Mouse (Mus musculus) limb, embryonic 12.5 days (tissue): ENCODE data around the gene Sval1. TPM values are rescaled to one million over a fixed set of nuclear protein-coding genes. Genes with fewer than 3 reads are reported as not detected.

Experiments
- ATAC-seq: fragments of 200-750 bp; cut with Nextera tagmentation; 2 replicates; pipeline ENCODE4 v1.8.0; 2017; ENCODE audit warnings: low read depth, moderate TSS enrichment; ENCODE audit not compliant: insufficient number of reproducible peaks, insufficient read depth, low FRiP score, low TSS enrichment
- H3K27ac ChIP-seq: fragments of 300-500 bp; sonication (generic); 2 replicates; pipeline ENCODE4 v1.5.1; 2016; ENCODE audit warnings: mild to moderate bottlenecking, moderate library complexity
- H3K27me3 ChIP-seq: fragments of 300-500 bp; sonication (generic); 2 replicates; pipeline ENCODE4 v1.6.1; 2016; ENCODE audit warnings: mild to moderate bottlenecking, moderate library complexity
- H3K36me3 ChIP-seq: fragments of 300-500 bp; sonication (generic); 2 replicates; pipeline ENCODE4 v1.6.1; 2016; ENCODE audit warnings: mild to moderate bottlenecking, moderate library complexity
- H3K4me1 ChIP-seq: fragments of 300-500 bp; sonication (generic); replicated peaks from 2 replicates; pipeline ENCODE4 v1.6.1; 2016
- H3K4me2 ChIP-seq: fragments of 300-500 bp; sonication (generic); 2 replicates; pipeline ENCODE4 v1.6.1; 2016; ENCODE audit warnings: mild to moderate bottlenecking, moderate library complexity
- H3K4me3 ChIP-seq: fragments of 300-500 bp; sonication (generic); replicated peaks from 2 replicates; pipeline ENCODE4 v1.5.1; 2016; ENCODE audit warnings: mild to moderate bottlenecking
- H3K9ac ChIP-seq: fragments of 300-500 bp; sonication (generic); replicated peaks from 2 replicates; pipeline ENCODE4 v1.6.1; 2016; ENCODE audit warnings: mild to moderate bottlenecking, moderate library complexity
- H3K9me3 ChIP-seq: fragments of 300-500 bp; sonication (generic); 2 replicates; pipeline ENCODE4 v1.6.1; 2016; ENCODE audit warnings: mild to moderate bottlenecking, moderate library complexity
- WGBS: fragments of 180-500 bp; shearing (Covaris S2); methylation state at CpG from one replicate; pipeline ENCODE4 v1.1.7; 2016; 5-methylcytosine and 5-hydroxymethylcytosine counted together
- polyA plus RNA-seq: library from polyadenylated mRNA; unstranded; fragments of >200 nt; fragmentation: Nextera tagmentation; extraction: Ambion mirVana; gene quantifications from 2 replicates; pipeline ENCODE4 v1.2.1, GENCODE M21; 2016

The Sval1 gene
- polyA plus RNA-seq = not detected in 2 replicates

- Histone ChIP-seq H3K9ac (no peak within 1 kb of the TSS), H3K9me3 (no peaks in the 10 kb centered on the region), H3K4me1 (no peaks in the 10 kb centered on the region), H3K36me3 (no peaks in the 10 kb centered on the region), H3K27ac (no peak within 1 kb of the TSS), H3K4me3 (no peak within 1 kb of the TSS), H3K27me3 (no peaks in the 10 kb centered on the region), H3K4me2 (no peak within 1 kb of the TSS)
- WGBS = 63% methylated on average over 1 of the region's 1 CpGs
- no peak for ATAC-seq
Measured at GRCm38 (mm10) chr6:41951330-41951729, at the start of gene Sval1. Gene Sval1 (plus strand): TSS chr6:41951630.

GRCm38 (mm10) chr6:41911625-41912024 lies 39.8 kb upstream of the Sval1 start:
- Histone ChIP-seq H3K9me3 (no peaks in the 10 kb centered on the region), H3K4me1 (no peaks in the 10 kb centered on the region), H3K4me2 (no peak overlapping the region), H3K36me3 (no peaks in the 10 kb centered on the region), H3K27me3 (no peaks in the 10 kb centered on the region), H3K9ac (no peak overlapping the region), H3K27ac (no peak overlapping the region), H3K4me3 (no peak overlapping the region)
- WGBS = 84% methylated on average over 5 of the region's 5 CpGs
- ATAC-seq = no peak

GRCm38 (mm10) chr6:41914883-41915282 lies 36.5 kb upstream of the Sval1 start:
- Histone ChIP-seq H3K27me3 (no peaks in the 10 kb centered on the region), H3K27ac (no peak overlapping the region), H3K36me3 (no peaks in the 10 kb centered on the region), H3K4me1 (no peaks in the 10 kb centered on the region), H3K4me2 (no peak overlapping the region), H3K9ac (no peak overlapping the region), H3K4me3 (no peak overlapping the region), H3K9me3 (no peaks in the 10 kb centered on the region)
- WGBS = 81% methylated on average over 2 of the region's 2 CpGs
- ATAC-seq = no peak

- no peak for ATAC-seq
- H3K27me3 ChIP-seq = no peaks in the 10 kb centered on the region
- 63% methylated on average over 1 of the region's 1 CpGs for WGBS
Measured at GRCm38 (mm10) chr6:41967840-41968239, 16.4 kb downstream of the Sval1 start, which contains the start of gene Sval3. Gene Sval3 (plus strand): TSS chr6:41968140.

More at GRCm38 (mm10) chr6:41967840-41968239, 16.4 kb downstream of the Sval1 start, which contains the start of gene Sval3:
- H3K4me1 ChIP-seq = no peaks in the 10 kb centered on the region
- H3K27ac ChIP-seq = no peak within 1 kb of the TSS
- no peaks in the 10 kb centered on the region for H3K9me3 ChIP-seq
- H3K9ac ChIP-seq = no peak within 1 kb of the TSS
- H3K4me2 ChIP-seq = no peak within 1 kb of the TSS
- no peak within 1 kb of the TSS for H3K4me3 ChIP-seq
- no peaks in the 10 kb centered on the region for H3K36me3 ChIP-seq

Other genes with a start within 250 kb of the Sval1 start
- 5.7 and 7.8 TPM in 2 replicates for gene Kel, start 247.3 kb upstream of the Sval1 start, polyA plus RNA-seq
- not detected in 2 replicates for gene Olfr459, start 176.5 kb upstream of the Sval1 start, polyA plus RNA-seq
- not detected in 2 replicates for gene Pip, start 104.1 kb upstream of the Sval1 start, polyA plus RNA-seq
- not detected in 2 replicates for gene Sval2, start 98.6 kb upstream of the Sval1 start, polyA plus RNA-seq
- gene Sval3, start 16.5 kb downstream of the Sval1 start, polyA plus RNA-seq = not detected in 2 replicates
- not detected in 2 replicates for gene Sva, start 86.8 kb downstream of the Sval1 start, polyA plus RNA-seq
- not detected in 2 replicates for gene Tas2r139, start 189.3 kb downstream of the Sval1 start, polyA plus RNA-seq